Mouse (Mus musculus): Measurements from ENCODE around the gene Cachd1.

The Cachd1 gene

GRCm38 (mm10) chr4:101062146-101062545 lies 285.7 kb downstream of the Cachd1 start:
- no peak for DNase-seq (ENCODE audit: low read depth, low spot score)

GRCm38 (mm10) chr4:101066401-101066800 lies 289.9 kb downstream of the Cachd1 start:
- no peak for DNase-seq (ENCODE audit: low read depth, low spot score)

- peak; percentile 73 for DNase-seq (ENCODE audit: low read depth, low spot score)
Measured at GRCm38 (mm10) chr4:101068786-101069153, 292.3 kb downstream of the Cachd1 start, which contains the start of gene Raver2. Gene Raver2 (plus strand): TSS chr4:101068983.

DNA sequence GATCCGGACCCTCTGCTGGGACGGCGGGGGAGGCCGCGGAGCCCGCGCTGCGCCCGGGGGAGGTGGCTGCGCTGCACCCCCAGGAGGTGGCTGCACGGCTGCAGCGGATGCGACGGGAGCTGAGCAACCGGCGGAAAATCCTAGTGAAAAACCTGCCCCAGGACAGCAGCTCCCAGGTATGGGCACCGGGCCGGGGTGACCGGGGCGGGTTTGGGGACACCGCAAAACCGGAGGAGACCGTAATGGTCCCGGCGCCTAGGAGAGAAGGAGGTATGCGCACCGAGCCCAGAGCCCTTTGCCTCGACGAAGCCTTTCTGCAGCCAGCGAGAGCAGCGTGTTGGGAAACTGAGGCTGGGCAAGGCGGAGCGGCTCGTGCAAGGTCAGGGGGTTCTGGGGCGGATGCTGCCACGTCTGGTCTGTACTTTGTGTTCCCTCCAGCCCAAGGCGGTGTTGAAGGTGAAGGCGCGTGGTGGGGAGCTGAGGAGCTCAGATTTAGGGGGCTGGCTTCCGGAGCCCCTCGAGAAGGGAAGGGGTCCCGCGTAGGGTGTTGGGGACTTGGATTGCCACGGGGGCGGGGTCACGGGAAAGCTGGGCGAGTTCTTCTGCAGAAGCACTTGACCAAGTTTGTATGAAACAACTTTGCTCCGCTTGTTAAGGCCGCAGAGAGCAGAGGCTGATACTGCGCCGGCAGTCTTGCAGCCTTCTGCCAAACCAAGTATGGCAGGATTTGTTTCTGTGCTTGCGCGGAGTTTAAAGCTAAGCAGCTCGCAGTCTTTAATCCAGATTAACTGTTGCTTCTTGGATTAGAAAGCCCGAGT lies 292.9 kb downstream of the Cachd1 start:
- DNase-seq (ENCODE audit: low read depth, low spot score): peak; percentile 23

DNA sequence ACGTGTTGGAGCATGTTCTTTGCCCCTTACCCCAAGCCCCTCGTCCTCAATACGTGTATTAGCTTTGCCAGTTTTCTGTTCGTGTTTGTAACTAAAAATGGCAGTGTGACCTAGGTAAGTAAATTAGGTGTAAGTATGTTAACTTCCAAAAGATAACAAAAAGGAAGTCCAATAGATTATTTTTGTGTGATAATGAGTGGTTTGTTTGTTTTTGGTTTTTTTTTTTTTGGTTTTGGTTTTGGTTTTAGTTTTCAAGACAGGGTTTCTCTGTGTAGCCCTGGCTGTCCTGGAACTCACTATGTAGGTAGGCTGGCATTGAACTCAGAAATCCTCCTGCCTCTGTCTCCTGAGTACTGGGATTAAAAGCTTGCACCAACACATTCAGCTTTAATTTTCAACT lies 295.1 kb downstream of the Cachd1 start:
- DNase-seq (ENCODE audit: low read depth, low spot score): no peak

DNA sequence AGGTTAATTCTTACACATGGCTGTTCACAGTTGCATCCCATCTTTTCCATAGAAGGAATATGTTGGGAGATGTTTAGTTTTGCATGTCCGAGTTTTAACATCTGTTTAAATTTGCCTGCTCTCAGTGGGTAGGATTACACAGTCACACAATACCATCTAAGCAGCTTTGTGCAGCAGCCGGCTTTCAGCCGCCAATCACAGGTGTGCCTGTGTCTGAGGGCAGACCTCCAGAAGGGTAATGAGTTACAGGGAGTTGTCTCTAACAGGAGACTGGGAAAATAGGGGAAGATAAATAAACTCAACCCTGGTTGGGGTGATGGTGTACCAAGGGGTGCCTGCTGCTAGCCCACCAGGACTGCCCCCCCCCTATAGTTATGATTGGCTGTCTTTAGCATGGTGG lies 299.9 kb downstream of the Cachd1 start:
- DNase-seq (ENCODE audit: low read depth, low spot score): no peak
